Mouse (Mus musculus): ENCODE data around the gene Arntl.

DNA sequence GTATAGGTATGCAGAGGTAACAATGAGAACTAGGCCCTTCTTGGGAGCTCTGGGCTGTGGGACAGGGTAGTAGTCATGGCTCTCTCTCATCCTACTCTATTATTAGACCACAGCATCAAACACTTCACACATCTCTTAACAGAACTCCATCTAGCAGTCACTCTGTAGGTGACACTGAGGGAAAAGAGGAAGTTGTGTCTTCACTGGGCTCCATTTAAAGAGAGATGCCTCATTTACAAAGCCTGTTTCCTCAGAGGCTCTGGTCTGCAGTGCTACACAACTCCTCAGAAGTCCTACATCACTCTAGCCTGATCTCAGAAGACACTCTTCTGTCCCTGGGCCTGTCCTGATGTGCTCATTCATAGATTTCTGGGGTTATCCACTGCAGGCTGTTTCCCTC lies 61.8 kb downstream of the Arntl start:
- TF ChIP-seq CTCF (IDR thresholded peaks at IDR 0.05; ENCODE audit: low read depth, low read length), result no peak
- no peak for TF ChIP-seq POLR2A (IDR thresholded peaks at IDR 0.05; ENCODE audit: borderline replicate concordance, low read depth, low read length)
